Mouse (Mus musculus): ENCODE data around the gene Cnot10.

Cnot10 gene

GRCm38 (mm10) chr9:114639839-114640646, at the start of gene Cnot10:
Gene Cnot10 (minus strand): TSS chr9:114640184.
- peak; percentile 99 for DNase-seq

DNA sequence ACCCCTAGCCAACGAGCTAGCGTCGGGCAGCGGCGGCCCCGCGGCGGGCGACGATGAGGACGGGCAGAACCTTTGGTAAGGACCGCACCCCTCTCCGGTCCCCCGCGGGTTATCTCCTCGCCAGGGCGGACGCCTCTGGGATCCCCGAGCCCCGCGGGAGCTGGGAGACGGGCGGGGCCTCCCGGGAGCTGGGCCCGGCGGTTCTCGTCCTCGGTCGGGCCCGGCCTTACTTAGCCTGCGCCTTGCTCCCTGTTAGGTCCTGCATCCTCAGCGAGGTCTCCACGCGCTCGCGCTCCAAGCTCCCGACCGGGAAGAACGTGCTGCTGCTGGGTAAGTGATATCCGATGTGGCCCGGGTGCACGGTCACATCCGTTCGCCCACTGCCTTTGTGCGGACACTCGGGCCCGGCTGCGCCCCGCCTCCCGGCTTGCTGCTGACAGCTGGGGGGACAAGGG, 49.0 kb upstream of the Cnot10 start:
- no peak for DNase-seq

DNA sequence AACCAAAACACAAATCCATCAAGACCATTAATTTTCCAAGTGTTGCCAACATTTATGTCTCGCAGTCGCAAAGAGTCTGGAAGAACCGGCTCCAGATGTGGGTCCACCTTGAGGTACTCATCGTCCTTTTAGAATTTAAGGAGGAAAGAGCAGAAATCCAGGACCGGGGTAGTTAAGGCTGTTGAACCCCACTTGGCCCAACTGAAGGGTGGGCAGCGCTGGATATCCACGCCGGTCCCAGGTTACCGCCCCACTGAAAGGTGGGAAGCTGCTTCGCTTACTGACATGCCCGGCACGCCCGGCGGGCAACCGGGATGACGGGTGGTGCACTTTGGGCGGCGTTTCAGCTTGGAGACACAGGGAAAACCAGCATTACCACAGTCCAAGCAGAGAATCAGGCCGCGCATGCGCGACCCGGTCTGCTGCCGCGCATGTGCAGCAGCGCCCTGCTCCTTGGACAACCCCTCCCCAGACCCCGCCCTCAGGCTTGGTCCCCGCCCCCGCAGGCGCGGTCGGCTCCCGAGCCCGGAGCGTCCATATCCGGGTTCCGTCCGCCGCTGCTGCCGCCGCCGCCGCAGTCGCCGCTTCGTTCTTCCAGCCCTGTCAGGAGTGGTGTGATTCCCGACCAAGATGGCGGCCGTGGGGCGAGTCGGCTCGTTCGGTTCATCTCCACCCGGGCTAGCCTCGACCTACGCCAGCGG, 48.4 kb upstream of the Cnot10 start, which contains the start of gene Dync1li1:
TSS of gene Dync1li1 (plus strand) at position 539 of the 701 bp plus-strand sequence.
- DNase-seq, result peak; percentile 99 to 100

DNA sequence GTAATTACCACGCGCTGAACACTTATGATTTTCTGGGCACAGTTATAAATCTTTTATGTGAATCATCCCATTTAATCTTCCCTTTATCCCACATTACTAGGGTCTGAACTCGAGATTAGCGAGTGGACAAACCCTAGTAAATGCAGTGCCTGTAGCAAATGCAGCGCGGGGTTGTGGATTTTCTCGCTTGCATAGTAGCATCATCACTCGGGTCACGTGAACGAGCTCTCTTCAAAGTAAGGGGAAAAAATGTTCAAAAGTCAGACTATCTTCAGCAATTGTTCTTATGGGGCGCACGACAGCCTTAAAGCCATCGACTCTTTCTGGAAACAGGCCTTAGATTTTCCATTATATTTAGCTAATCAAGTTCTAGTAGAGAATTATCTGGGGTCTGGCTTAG, 47.7 kb upstream of the Cnot10 start:
- no peak for DNase-seq

- DNase-seq, result no peak
Observed at GRCm38 (mm10) chr9:114686245-114686644, 46.3 kb upstream of the Cnot10 start.

DNA sequence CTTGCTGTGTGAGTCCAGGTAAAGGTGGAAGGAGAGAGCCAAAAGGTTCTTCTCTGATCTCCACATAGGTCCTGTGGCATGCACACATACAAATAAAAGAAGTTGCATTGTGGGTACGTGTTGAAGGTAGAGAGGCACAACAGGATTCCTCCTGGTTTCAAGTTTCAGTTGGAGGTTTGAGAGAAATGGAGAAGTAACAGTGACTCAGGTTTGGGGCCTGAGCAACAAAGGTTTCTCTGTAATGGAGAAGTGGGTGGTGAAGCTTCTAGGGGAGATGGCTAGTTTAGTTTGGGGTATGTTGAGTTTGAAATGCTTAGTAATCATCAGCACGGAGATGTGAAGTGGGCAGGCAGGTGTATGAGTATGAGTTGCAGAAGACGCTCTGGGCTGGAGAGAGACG, 42.2 kb upstream of the Cnot10 start:
- no peak for DNase-seq

DNA sequence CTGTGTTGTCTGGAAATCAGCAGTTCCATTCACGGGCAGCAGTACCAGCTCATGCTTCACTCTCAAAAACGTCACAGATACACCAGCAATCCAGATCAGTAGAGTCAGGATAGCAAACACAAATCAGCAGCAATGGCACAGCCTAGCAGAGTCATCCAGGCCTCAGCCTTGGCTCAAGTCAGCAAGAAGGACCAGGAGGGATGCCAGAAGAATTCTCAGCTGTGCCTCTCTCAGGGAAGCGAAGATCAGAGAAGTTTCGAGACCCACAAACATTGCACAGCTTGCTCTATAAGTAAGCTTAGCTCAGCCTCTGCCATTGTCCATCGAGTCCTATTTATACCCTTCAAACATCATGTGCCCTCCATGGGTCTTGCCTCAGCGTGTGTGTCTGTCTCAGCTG, 40.5 kb upstream of the Cnot10 start:
- DNase-seq, result peak; percentile 59 to 69

DNA sequence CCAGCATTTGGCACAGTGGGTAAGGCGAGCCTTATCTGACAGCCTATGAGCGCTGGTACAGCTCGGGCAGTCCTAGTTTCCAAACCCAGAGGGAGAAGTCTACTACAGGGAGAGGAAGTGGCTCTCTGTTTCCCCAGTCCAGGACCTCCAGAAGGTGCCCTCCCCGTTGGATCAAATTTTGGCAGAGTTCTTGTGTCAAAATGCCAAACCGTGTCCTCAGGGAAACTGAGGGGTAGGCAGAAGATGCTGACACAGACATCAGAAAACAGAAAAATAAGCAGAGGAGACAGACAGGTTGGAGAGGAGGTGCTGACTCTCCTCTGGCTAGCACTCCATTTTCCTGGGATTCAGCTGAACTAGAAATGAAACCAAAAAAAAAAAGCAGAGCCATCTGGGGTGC, 40.0 kb upstream of the Cnot10 start:
- DNase-seq, result peak; percentile 83 to 90

GRCm38 (mm10) chr9:114678576-114678975, 38.6 kb upstream of the Cnot10 start:
- DNase-seq, result no peak

GRCm38 (mm10) chr9:114673626-114674025, 33.6 kb upstream of the Cnot10 start:
- peak; percentile 37 to 39 for DNase-seq

- DNase-seq, result peak; percentile 64 to 71
Observed at GRCm38 (mm10) chr9:114672703-114673561, 32.9 kb upstream of the Cnot10 start.

GRCm38 (mm10) chr9:114671946-114672345, 32.0 kb upstream of the Cnot10 start:
- no peak for DNase-seq

DNA sequence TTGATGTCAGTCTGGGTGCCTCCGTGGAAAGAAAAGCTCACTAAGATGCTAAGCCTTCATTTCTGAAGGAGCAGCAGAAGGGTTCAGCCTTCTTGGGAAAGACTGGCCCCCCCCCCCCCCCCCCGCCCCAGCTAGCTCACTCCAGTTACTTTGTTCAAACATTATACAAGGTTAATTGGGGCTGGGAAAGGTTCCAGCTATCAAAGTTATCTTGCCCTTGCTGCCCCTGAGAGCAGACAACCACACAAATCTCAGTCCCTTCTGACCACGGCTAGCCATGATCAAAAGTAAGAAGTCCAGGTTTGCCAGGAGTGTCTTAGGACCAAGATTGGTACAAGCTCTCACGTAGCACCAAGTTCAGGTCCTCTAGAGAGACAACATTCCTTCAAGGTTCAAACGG, 29.0 kb upstream of the Cnot10 start:
- no peak for DNase-seq

DNA sequence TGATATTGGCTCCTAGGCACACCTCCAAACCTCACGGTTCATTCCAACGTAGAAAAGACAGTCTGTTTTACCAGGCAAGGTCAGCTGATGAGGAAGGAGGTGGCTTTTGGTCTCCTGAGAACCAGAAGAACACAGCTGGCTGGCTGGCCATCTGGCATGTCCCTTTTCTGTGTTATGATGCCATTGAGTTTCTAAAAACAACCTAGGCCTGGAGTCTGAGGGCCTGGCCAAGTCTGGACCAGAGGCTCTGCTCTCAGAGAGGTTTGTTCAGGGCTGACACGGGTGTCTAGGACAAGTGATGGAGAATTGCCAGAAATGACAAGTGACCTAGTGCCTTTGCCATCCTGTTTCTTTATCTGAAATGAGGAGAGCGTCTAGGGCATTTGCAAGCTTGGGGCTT, 28.1 kb upstream of the Cnot10 start:
- peak; percentile 24 to 31 for DNase-seq

DNA sequence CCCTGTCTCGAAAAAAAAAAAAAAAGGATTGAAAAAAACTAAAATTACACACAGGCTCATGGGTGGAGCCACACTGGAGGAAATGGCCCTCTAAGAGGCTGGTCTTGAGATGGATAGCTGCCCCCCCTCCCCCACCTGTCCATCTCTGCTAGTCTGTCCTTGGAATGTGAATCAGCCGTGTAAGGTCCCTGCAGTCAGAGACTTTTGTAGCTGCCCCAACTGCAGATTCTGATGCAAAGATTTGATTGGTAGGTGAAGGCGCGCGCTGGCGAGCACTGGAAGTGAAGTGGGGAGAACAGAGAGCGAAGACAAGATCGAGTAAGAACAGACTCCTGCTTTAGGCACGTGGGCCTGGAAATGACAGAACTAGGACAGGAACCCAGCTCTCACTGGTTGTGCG, 26.9 kb upstream of the Cnot10 start:
- DNase-seq, result no peak

DNA sequence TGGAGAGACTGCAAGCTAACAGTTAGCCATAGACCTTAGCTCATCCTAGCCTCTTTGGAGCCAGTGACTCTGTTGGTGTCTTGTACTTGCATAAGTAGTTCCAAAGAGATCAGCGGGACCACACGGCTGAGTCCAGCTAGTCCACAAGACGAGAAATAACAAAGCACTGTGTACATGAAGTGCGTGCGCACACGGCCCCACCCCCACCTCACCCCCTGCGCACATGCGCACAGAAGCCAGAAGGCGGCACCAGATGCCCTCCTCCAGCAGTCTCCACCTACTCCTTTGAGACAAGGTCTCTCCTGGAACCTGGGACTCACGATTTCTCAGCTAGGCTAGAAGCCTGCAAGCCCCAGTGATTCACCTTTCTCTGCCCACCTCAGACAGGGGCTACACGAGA, 23.8 kb upstream of the Cnot10 start:
- no peak for DNase-seq

- DNase-seq, result no peak
Observed at GRCm38 (mm10) chr9:114661991-114662390, 22.0 kb upstream of the Cnot10 start.

DNA sequence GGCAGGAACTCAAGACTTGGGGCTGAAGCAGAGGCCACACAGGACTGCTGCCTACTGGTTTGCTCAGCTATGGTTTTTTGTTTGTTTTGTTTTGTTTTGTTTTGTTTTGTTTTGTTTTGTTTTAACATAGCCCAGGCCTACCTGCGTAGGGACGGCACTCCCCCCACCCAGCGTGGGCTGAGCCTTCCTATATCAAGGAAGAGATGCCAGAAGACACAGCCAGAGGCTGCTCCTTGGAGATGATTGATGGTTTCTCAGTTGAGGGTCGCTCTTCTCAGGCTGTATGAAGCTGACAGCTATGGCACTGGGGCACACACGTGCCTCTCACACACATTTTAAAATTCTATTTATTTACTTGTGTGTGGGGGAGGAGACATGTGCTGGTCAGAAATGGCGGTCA, 21.0 kb upstream of the Cnot10 start:
- DNase-seq, result no peak

DNA sequence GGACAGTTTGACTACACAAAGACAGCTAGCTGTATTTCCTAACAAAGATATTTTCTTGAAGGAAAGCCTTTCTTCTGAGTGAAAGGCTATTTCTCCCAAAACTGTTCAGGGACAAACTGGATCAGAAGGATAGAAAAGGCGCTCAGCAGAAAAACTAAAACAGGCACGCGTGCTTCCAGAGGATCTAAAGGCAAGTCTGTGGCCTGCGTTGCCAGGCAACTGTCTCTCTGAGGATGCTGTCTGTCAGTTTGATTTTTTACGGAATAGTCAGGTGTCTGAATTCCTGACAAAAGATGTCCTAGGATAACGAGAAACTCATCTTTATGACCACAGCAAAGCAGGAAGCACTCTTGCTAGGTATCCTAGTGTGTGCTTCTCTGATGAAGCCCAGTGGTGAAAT, 20.5 kb upstream of the Cnot10 start:
- no peak for DNase-seq

DNA sequence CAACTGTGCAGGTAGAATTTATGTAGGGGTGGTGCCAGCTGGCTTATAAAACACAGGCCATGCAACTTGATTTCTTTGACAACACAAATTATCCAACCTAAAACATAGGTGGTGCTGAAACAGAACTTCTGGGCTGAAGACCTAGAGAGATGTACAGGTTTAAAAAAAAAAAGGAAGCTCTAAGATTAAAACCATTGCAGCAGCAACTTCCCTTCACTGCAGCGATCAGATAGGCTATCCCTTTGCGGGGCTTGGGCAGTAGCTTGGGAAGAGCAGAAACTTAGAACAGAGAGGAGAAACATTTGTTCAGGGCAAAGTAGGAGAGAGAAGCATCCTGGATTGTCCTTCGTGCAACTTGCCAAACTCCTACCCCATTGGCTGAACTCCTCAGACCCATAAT, 16.7 kb upstream of the Cnot10 start:
- DNase-seq, result no peak

DNA sequence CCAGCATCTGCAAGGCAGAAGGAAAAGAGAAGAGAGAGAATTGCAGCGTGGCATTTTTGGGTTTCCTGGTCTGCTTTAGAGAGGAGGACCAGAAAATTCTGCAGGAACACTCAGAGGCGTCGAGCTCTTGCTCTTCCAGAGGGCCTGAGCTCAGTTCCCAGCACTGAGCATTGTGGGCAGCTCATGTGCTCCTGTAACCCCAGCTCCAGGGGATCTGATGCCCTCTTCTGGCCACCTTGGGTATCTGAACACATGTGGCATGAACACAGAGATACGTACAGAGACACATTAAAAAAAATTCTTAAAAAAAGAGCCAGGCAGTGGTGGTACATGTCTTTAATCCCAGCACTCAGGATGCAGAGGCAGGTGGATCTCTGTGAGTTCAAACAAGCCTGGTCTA, 15.4 kb upstream of the Cnot10 start:
- DNase-seq, result no peak

- no peak for DNase-seq
Observed at GRCm38 (mm10) chr9:114650938-114651634, 11.1 kb upstream of the Cnot10 start.

- DNase-seq, result no peak
Observed at GRCm38 (mm10) chr9:114649371-114649770, 9.4 kb upstream of the Cnot10 start.

Data from cerebellum, postnatal 14 days (tissue).